Mouse (Mus musculus) ES-E14 (cell line): ENCODE results near the gene Lpin3.

ENCODE experiments used
- MAFK ChIP-seq: IDR thresholded peaks from 2 replicates; pipeline ENCODE4 v1.6.1; 2014; ENCODE audit warnings: mild to moderate bottlenecking, low read depth, low read length, inconsistent platforms; ENCODE audit not compliant: insufficient read depth
- ZC3H11A ChIP-seq: IDR thresholded peaks from 2 replicates; pipeline ENCODE4 v1.6.1; 2012; ENCODE audit warnings: low read depth, mild to moderate bottlenecking, inconsistent platforms, low read length, borderline replicate concordance
- ZNF384 ChIP-seq: IDR thresholded peaks from 2 replicates; pipeline ENCODE4 v1.6.1; 2012; ENCODE audit warnings: low read depth, low read length, inconsistent platforms

- TF ChIP-seq MAFK (no peak), ZNF384 (no peak), ZC3H11A (no peak)
Observed at GRCm38 (mm10) chr2:160932981-160933380, 52.5 kb downstream of the Lpin3 start.
